Mouse (Mus musculus) kidney, adult 2 months (tissue): ENCODE measurements around the gene Tpsb2. TPM values are rescaled to one million over a fixed set of nuclear protein-coding genes. Genes with fewer than 3 reads are reported as not detected.

ENCODE experiments used
- DNase-seq: peaks from one replicate; pipeline ENCODE4 v3.0.0; 2021
- H3K27ac ChIP-seq: fragments of 200-500 bp; 2 replicates; pipeline ENCODE4 v1.5.1; 2012; ENCODE audit warnings: low read depth, low read length, control low read depth, inconsistent platforms; ENCODE audit not compliant: insufficient read depth
- H3K27me3 ChIP-seq: fragments of 200-500 bp; replicated peaks from 2 replicates; pipeline ENCODE4 v1.6.1; 2012; ENCODE audit warnings: mild to moderate bottlenecking, moderate library complexity, low read length, inconsistent platforms; ENCODE audit not compliant: control insufficient read depth, insufficient read depth
- H3K36me3 ChIP-seq: fragments of 200-500 bp; 2 replicates; pipeline ENCODE4 v1.6.1; 2012; ENCODE audit warnings: mild to moderate bottlenecking, moderate library complexity, low read length, inconsistent platforms; ENCODE audit not compliant: control insufficient read depth, insufficient read depth
- H3K4me1 ChIP-seq: fragments of 200-500 bp; 2 replicates; pipeline ENCODE4 v1.6.1; 2011; ENCODE audit warnings: low read length; ENCODE audit not compliant: control insufficient read depth, insufficient read depth
- H3K4me3 ChIP-seq: fragments of 200-500 bp; 2 replicates; pipeline ENCODE4 v1.5.1; 2011; ENCODE audit warnings: mild to moderate bottlenecking, low read depth, low read length, control low read depth; ENCODE audit not compliant: insufficient read depth
- CTCF ChIP-seq: fragments of 200-500 bp; conservative IDR thresholded peaks from 2 replicates; pipeline ENCODE4 v1.5.1; 2011; ENCODE audit warnings: low read depth, mild to moderate bottlenecking, control low read depth, low read length, moderate library complexity, mixed read lengths; ENCODE audit not compliant: insufficient read depth, insufficient read length
- POLR2A ChIP-seq: fragments of 200-500 bp; IDR thresholded peaks from one replicate; pipeline ENCODE4 v1.6.1; 2011; ENCODE audit warnings: low read depth, low read length, control low read depth
- WGBS: fragments of 180-500 bp; shearing (Covaris S2); methylation state at CpG from one replicate; pipeline ENCODE4 v1.1.7; 2018; 5-methylcytosine and 5-hydroxymethylcytosine counted together
- polyA plus RNA-seq: library from polyadenylated mRNA; depleted of rRNA; stranded (reverse); fragments of >200 nt; gene quantifications from 2 replicates; pipeline ENCODE4 v1.2.3, GENCODE M21; 2012; rRNA removed

The Tpsb2 gene
- 1.8 and 2.4 TPM in 2 replicates for polyA plus RNA-seq

GRCm38 (mm10) chr17:25366005-25366404 is at the start of gene Tpsb2:
TSS of gene Tpsb2 (plus strand) at chr17:25366305.
- Histone ChIP-seq H3K27me3 (no peaks in the 10 kb centered on the region), H3K4me3 (no peak within 1 kb of the TSS), H3K27ac (no peak within 1 kb of the TSS), H3K4me1 (no peaks in the 10 kb centered on the region), H3K36me3 (no peaks in the 10 kb centered on the region)
- no peak for DNase-seq
- 65% methylated on average over 2 of the region's 2 CpGs for WGBS
- TF ChIP-seq POLR2A (no peak), CTCF (no peak)

- H3K4me3 ChIP-seq: no peak within 1 kb of the TSS
- no peak for TF ChIP-seq CTCF
- H3K27me3 ChIP-seq: no peaks in the 10 kb centered on the region
- WGBS: 72% methylated on average over 5 of the region's 5 CpGs
- H3K4me1 ChIP-seq: no peaks in the 10 kb centered on the region
- no peak within 1 kb of the TSS for H3K27ac ChIP-seq
- DNase-seq: no peak
- H3K36me3 ChIP-seq: no peaks in the 10 kb centered on the region
Observed at GRCm38 (mm10) chr17:25318354-25318753, 47.8 kb upstream of the Tpsb2 start, which contains the start of gene Prss29. TSS of gene Prss29 (plus strand) at chr17:25318654.

GRCm38 (mm10) chr17:25320819-25321218 is 45.3 kb upstream of the Tpsb2 start:
- Histone ChIP-seq H3K36me3 (no peaks in the 10 kb centered on the region), H3K4me3 (no peak overlapping the region), H3K4me1 (no peaks in the 10 kb centered on the region), H3K27me3 (no peaks in the 10 kb centered on the region), H3K27ac (no peak overlapping the region)
- TF ChIP-seq POLR2A (no peak), CTCF (no peak)
- WGBS: 54% methylated on average over 8 of the region's 8 CpGs
- peak; percentile 52 for DNase-seq

GRCm38 (mm10) chr17:25322930-25323329 is 43.2 kb upstream of the Tpsb2 start:
- no peak for DNase-seq
- Histone ChIP-seq H3K27me3 (no peaks in the 10 kb centered on the region), H3K4me3 (no peak overlapping the region), H3K27ac (no peak overlapping the region), H3K4me1 (no peaks in the 10 kb centered on the region), H3K36me3 (no peaks in the 10 kb centered on the region)
- WGBS: 23% methylated on average over 2 of the region's 2 CpGs
- TF ChIP-seq POLR2A: no peak
- TF ChIP-seq CTCF: no peak

GRCm38 (mm10) chr17:25332321-25332720 is 33.8 kb upstream of the Tpsb2 start:
- H3K36me3 ChIP-seq: no peaks in the 10 kb centered on the region
- H3K27ac ChIP-seq: no peak overlapping the region
- TF ChIP-seq POLR2A: no peak
- TF ChIP-seq CTCF: no peak
- no peaks in the 10 kb centered on the region for H3K27me3 ChIP-seq
- 58% methylated on average over 9 of the region's 9 CpGs for WGBS
- no peaks in the 10 kb centered on the region for H3K4me1 ChIP-seq
- no peak for DNase-seq
- no peak overlapping the region for H3K4me3 ChIP-seq

GRCm38 (mm10) chr17:25333943-25334342 is 32.2 kb upstream of the Tpsb2 start:
- 3% methylated on average over 8 of the region's 8 CpGs for WGBS
- TF ChIP-seq POLR2A (no peak), CTCF (peak; percentile 97)
- H3K4me1 ChIP-seq: no peaks in the 10 kb centered on the region

GRCm38 (mm10) chr17:25338218-25338617 is 27.9 kb upstream of the Tpsb2 start:
- Histone ChIP-seq H3K27ac (no peak overlapping the region), H3K27me3 (no peaks in the 10 kb centered on the region), H3K4me3 (no peak overlapping the region), H3K36me3 (no peaks in the 10 kb centered on the region), H3K4me1 (no peaks in the 10 kb centered on the region)
- peak; percentile 26 for DNase-seq
- no peak for TF ChIP-seq CTCF
- no peak for TF ChIP-seq POLR2A
- WGBS: 68% methylated on average over 4 of the region's 4 CpGs

More at GRCm38 (mm10) chr17:25333943-25334342, 32.2 kb upstream of the Tpsb2 start:
- H3K27ac ChIP-seq: no peak overlapping the region
- DNase-seq: peak; percentile 38
- H3K36me3 ChIP-seq: no peaks in the 10 kb centered on the region
- no peaks in the 10 kb centered on the region for H3K27me3 ChIP-seq
- no peak overlapping the region for H3K4me3 ChIP-seq
